Mouse (Mus musculus) urinary bladder, postnatal 25 days (tissue): ENCODE results near the gene Agtrap.

Experiments
- DNase-seq: peaks from one replicate; pipeline ENCODE4 v3.0.0; 2022; ENCODE audit warnings: low spot score

Agtrap gene

GRCm38 (mm10) chr4:148104146-148104545 is 16.3 kb upstream of the Agtrap start:
- DNase-seq: no peak

GRCm38 (mm10) chr4:148101801-148102527 is 14.1 kb upstream of the Agtrap start:
- DNase-seq: peak; percentile 18

- DNase-seq: no peak
These were observed 10.8 kb upstream of the Agtrap start for GRCm38 (mm10) chr4:148098666-148099065.

GRCm38 (mm10) chr4:148097936-148098335 is 10.1 kb upstream of the Agtrap start:
- no peak for DNase-seq

GRCm38 (mm10) chr4:148095081-148095480 is 7.2 kb upstream of the Agtrap start:
- DNase-seq: no peak

GRCm38 (mm10) chr4:148094161-148094560 is 6.3 kb upstream of the Agtrap start:
- no peak for DNase-seq

GRCm38 (mm10) chr4:148092551-148093271 is 4.9 kb upstream of the Agtrap start:
- DNase-seq: no peak

DNA sequence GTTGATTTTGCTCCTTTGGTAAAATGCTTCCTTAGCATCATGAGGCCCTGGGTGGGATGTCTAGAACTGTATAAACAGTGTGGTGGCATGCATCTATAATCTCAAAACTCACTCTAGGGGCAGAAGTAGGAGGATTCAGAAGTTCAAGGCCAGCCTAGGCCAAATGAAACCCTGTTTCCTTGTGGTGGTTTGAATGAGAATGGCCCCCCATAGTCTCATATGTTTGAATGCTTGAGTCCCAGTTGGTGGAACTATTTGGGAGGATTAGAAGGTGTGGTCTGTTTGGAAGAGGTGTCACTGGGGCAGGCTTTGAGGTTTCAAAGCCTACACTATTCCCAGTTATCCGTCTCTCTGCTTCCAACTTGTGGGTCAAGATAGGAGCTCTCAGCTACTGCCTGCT is 3.4 kb upstream of the Agtrap start:
- DNase-seq: no peak

- DNase-seq: no peak
These were observed 1.3 kb upstream of the Agtrap start for GRCm38 (mm10) chr4:148089166-148089565.

DNA sequence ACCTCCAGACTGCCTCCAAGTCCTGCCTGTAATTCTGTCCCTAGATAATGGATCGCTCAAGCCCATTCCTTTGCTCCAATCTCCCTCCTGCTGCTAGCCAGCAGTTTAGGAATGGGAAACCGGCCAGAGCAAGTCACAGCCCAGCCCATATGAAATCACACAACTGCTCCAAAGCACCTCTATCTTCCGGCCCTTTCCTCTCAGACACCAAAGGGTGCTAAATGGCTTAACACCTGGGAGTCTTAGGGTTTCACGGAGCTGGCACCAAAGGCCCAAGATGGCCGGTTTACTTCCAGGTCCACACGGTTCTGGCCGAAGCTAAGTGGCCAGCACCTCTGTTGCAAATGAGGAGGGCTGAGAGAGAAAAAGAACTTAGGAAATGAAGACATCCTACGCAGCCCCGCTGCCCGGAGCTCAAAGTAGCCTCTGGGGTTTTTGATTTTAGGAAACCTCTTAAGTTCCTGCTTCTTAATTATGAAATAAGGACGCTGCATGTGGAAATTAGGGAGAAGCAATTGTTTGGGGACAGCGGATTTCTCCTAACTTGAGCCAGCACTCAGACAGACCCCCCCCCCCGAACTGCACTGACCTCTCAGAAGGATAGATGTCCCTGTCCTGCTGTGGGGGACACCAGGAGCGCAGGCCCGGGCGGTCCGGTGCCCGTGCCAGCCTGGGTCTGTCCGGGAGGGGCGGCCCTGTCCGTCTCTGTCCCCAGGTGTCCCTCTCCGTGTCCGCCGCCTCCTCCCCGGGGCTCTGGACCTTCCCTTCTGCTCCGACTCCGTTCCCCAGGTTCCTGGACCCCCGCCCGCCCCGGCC is 532 bp downstream of the Agtrap start:
- DNase-seq: peak; percentile 43

DNA sequence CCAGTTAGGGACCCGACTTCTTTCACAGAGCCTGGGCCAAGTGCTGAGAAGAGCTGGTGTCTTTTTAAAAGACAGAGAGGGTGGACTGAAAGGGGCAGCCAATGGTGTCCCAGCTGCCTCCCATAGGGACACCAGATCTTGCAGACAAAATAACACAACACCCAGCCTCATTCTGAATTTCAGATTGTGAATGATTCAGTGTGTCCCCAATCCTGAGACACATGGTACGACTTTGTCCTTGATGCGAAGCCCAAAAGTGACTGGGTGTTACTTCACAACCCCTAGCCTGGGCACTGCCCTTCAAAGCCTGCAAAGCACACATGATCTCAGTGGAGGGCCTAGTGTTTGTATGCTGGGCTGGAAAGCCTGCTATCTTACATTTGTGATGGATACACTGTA is 1.9 kb downstream of the Agtrap start:
- DNase-seq: no peak

DNA sequence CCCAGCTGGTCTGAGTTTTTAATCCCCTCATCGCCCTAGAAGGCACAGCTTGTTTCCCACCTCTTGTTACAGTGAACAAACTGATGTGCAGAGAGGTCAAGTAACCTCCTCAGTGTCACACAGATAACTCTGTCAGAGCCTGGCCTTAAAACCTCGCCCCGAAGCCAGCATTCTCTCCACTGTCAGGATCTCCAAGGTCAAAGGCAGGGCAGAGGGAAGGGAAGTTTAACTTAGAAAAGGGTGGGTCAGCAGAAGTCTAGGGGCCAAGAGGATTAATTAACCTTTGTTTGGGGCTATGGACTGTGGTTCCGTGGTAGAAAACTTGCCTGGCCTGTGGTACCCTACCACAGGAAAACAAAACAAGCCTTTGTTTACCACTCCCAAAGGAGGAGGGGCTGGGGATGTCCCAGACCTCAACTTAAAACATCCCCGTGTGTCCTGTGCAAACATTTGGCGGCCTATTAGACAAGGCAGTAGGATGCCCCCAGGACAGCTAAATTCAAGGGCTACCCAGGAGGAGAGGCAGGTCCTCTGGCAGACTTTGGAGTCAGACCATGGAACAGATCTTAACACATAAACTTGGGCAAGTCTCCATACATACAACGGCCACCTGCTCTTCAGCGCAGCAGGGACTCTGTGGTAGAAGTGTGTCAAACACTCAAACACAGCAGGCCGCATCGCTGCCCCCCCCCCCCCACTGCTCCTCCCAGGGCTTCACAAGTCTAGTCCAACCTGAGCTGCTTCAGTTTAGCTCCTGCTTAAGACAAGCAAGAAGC is 2.5 kb downstream of the Agtrap start:
- no peak for DNase-seq

GRCm38 (mm10) chr4:148084261-148084714 is 3.5 kb downstream of the Agtrap start:
- DNase-seq: no peak

DNA sequence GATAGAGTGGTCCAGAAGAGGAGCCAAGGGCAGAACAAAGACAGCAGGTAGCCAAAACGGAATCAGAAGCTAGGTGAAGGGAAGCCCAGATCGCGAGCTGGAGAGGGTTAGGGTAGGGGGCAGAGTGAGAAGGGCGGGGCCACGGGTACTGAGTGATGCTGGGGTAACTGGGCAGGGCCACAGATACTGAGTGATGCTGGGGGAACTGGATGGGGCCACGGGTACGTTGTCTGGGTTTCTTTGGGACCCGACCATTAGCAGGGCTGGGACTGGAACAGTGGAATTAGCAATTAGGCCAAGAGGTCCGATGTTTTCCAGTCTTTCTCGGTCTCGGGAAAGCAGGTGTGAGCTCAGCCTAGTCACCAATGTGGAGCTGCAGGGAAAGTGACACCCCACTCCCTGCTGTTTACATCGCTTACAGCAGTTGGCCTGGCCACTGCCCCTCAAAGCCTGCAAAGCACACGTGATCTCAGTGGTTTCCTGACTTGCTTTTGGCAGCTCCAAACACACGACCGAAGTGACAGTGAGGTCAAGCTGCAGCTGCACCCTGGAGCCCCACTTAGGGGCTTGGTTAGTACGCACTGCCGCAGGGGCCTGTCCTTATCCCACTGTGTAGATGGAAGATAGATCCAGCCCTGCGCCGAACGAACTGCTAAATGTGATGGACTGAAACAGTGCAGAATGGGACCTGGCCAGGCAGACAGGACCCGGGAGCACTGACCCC is 4.5 kb downstream of the Agtrap start:
- DNase-seq: no peak

DNA sequence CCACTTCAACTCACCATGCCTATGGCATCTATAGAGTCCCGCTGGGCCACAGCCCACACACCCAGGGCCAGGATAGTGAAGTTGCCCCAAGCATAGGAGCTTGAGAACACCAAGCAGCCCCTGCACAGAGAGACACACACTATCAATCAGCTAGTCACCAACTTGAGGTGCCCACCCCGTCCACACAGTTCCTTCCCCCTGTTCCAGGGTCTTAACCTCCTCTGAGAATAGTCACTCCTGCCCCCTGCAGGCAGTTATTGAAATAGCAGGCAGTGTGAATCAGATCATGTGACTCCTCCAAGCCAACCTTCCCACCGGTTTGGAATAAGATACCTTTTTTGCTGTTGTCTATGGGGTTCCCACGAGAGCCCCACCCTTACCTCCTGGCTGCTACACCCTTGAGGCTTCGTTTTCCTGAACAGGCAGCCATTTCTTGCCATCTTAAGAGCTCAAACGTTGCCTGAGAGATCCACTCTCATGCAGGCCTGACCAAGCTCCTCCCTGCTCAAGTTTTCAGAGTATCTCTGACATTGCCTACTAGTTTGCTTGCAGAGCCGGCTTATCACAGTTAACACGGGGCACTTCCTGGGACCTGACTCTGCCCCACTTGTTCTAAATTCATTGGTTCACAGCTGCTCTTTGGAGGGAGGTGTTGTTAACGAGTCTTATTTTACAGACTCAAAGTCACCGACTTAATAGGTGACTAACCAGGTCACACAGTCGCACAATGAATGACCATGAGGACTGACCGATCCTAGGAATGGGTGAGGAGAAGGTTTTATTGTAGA is 5.4 kb downstream of the Agtrap start:
- DNase-seq: peak; percentile 29

GRCm38 (mm10) chr4:148081201-148081600 is 6.6 kb downstream of the Agtrap start:
- no peak for DNase-seq

DNA sequence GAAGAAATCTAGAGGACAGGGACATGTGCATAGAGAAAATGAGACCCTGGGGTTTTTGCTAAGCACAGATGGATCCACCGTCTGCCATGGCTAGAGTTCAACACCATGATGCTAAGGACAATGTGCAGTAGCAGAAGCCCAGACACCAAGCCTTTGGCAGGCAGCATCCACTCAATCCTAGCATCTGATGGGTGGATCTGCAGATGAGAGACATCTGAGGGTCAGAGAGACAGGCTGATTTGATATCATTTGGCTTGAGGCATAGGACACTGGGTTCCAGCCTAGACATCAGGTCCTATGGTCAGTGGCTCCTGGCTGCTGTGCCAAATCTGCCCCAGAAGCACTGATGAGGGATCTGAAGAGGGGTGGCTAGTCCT is 7.2 kb downstream of the Agtrap start:
- DNase-seq: no peak

GRCm38 (mm10) chr4:148079944-148080596 is 7.8 kb downstream of the Agtrap start:
- DNase-seq: no peak

DNA sequence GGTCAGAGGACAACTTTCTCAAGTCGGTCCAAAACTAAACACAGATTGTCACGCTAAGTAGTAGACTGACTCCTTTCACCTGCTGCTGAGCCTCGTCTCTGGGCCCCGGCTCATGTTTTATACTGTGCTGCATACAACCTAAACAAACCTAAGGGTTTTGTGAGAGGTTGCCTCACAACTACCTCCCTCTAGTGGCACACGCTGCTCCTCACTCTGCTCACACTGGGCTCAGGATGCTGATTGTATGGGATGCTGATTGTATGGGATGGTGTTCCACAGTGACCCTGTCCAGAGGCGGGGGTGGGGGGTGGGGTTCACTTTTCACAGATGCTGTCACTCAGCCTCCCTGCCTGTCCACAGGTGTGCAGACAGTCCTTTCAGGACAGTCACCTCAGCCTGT is 8.6 kb downstream of the Agtrap start:
- no peak for DNase-seq

DNA sequence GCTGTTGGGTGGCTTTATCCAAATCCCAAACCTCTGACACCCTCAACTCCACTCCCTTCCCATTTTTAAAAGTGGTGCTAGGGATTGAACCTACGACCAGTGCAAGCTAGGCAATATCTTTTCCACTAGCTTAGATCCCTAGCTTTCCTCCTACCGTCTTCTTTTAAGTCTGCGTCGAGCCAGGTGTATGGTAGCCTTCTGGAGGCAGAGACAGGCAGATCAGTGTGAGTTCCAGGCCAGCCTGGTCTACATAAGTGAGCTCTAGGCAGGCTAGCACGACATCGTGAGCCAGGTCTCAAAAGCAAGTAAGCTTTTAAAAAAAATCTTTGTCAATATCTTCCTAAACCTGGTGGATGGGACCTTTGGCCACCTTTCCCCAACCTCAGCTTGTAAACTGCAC is 11.9 kb downstream of the Agtrap start:
- DNase-seq: no peak
